Mouse (Mus musculus): ENCODE data around the gene Jup. TPM values are rescaled to one million over a fixed set of nuclear protein-coding genes. Genes with fewer than 3 reads are reported as not detected.

The Jup gene
- polyA plus RNA-seq, 1 experiment = 61.1 TPM

- Histone ChIP-seq H3K4me1 (ENCODE audit: control insufficient read depth, insufficient read depth, low read length) (peaks cover 6% of the 10 kb centered on the region; the same call in 1 of the 2 replicates), H3K27ac (ENCODE audit: insufficient read depth, low read length) (no peak overlapping the region), H3K4me3 (ENCODE audit: insufficient read depth, low read length) (no peak overlapping the region)
- no peak for TF ChIP-seq CTCF (IDR thresholded peaks at IDR 0.05; ENCODE audit: borderline replicate concordance, insufficient read depth, low read length)
- TF ChIP-seq POLR2A (IDR thresholded peaks at IDR 0.05; ENCODE audit: low read depth, low read length) = no peak
These were observed 11.4 kb upstream of the Jup start for GRCm38 (mm10) chr11:100408835-100409462.

- no peak for TF ChIP-seq POLR2A (IDR thresholded peaks at IDR 0.05; ENCODE audit: low read depth, low read length)
- TF ChIP-seq CTCF (IDR thresholded peaks at IDR 0.05; ENCODE audit: borderline replicate concordance, insufficient read depth, low read length) = peak; percentile 41; the same call in 1 of the 2 replicates
- H3K27ac ChIP-seq (ENCODE audit: insufficient read depth, low read length) = no peak overlapping the region
- peaks cover 6% of the 10 kb centered on the region; the same call in 1 of the 2 replicates for H3K4me1 ChIP-seq (ENCODE audit: control insufficient read depth, insufficient read depth, low read length)
- no peak overlapping the region for H3K4me3 ChIP-seq (ENCODE audit: insufficient read depth, low read length)
These were observed 10.7 kb upstream of the Jup start for GRCm38 (mm10) chr11:100408076-100408834.

- peaks cover 5% of the 10 kb centered on the region; the same call in 1 of the 2 replicates for H3K4me1 ChIP-seq (ENCODE audit: control insufficient read depth, insufficient read depth, low read length)
These were observed 9.6 kb upstream of the Jup start for GRCm38 (mm10) chr11:100406995-100407705.

GRCm38 (mm10) chr11:100406273-100406672 lies 8.7 kb upstream of the Jup start:
- H3K4me1 ChIP-seq (ENCODE audit: control insufficient read depth, insufficient read depth, low read length) = no peaks in the 10 kb centered on the region; the same call in 1 of the 2 replicates
- TF ChIP-seq CTCF (IDR thresholded peaks at IDR 0.05; ENCODE audit: borderline replicate concordance, insufficient read depth, low read length) (no peak), POLR2A (IDR thresholded peaks at IDR 0.05; ENCODE audit: low read depth, low read length) (peak; percentile 51; the same call in 1 of the 2 replicates)
- no peak overlapping the region for H3K4me3 ChIP-seq (ENCODE audit: insufficient read depth, low read length)
- H3K27ac ChIP-seq (ENCODE audit: insufficient read depth, low read length) = no peak overlapping the region

More at GRCm38 (mm10) chr11:100406995-100407705, 9.6 kb upstream of the Jup start:
- no peak overlapping the region for H3K27ac ChIP-seq (ENCODE audit: insufficient read depth, low read length)
- H3K4me3 ChIP-seq (ENCODE audit: insufficient read depth, low read length) = no peak overlapping the region
- peak; percentile 34 for TF ChIP-seq POLR2A (IDR thresholded peaks at IDR 0.05; ENCODE audit: low read depth, low read length)
- TF ChIP-seq CTCF (IDR thresholded peaks at IDR 0.05; ENCODE audit: borderline replicate concordance, insufficient read depth, low read length) = no peak

GRCm38 (mm10) chr11:100404456-100405074 lies 7.0 kb upstream of the Jup start:
- no peak for TF ChIP-seq POLR2A (IDR thresholded peaks at IDR 0.05; ENCODE audit: low read depth, low read length)
- TF ChIP-seq CTCF (IDR thresholded peaks at IDR 0.05; ENCODE audit: borderline replicate concordance, insufficient read depth, low read length) = no peak
- H3K27ac ChIP-seq (ENCODE audit: insufficient read depth, low read length) = no peak overlapping the region
- no peak overlapping the region for H3K4me3 ChIP-seq (ENCODE audit: insufficient read depth, low read length)
- no peaks in the 10 kb centered on the region for H3K4me1 ChIP-seq (ENCODE audit: control insufficient read depth, insufficient read depth, low read length)

- Histone ChIP-seq H3K4me3 (ENCODE audit: insufficient read depth, low read length) (no peak overlapping the region), H3K27ac (ENCODE audit: insufficient read depth, low read length) (no peak overlapping the region), H3K4me1 (ENCODE audit: control insufficient read depth, insufficient read depth, low read length) (no peaks in the 10 kb centered on the region)
- TF ChIP-seq CTCF (IDR thresholded peaks at IDR 0.05; ENCODE audit: borderline replicate concordance, insufficient read depth, low read length) = no peak
- no peak for TF ChIP-seq POLR2A (IDR thresholded peaks at IDR 0.05; ENCODE audit: low read depth, low read length)
These were observed 6.0 kb upstream of the Jup start for GRCm38 (mm10) chr11:100403445-100404134.

- no peak for TF ChIP-seq POLR2A (IDR thresholded peaks at IDR 0.05; ENCODE audit: low read depth, low read length)
- Histone ChIP-seq H3K4me3 (ENCODE audit: insufficient read depth, low read length) (no peak overlapping the region), H3K4me1 (ENCODE audit: control insufficient read depth, insufficient read depth, low read length) (no peaks in the 10 kb centered on the region), H3K27ac (ENCODE audit: insufficient read depth, low read length) (no peak overlapping the region)
These were observed 5.1 kb upstream of the Jup start for GRCm38 (mm10) chr11:100402682-100403081.

GRCm38 (mm10) chr11:100402240-100402639 lies 4.7 kb upstream of the Jup start:
- Histone ChIP-seq H3K27ac (ENCODE audit: insufficient read depth, low read length) (no peak overlapping the region), H3K4me3 (ENCODE audit: insufficient read depth, low read length) (no peak overlapping the region), H3K4me1 (ENCODE audit: control insufficient read depth, insufficient read depth, low read length) (no peaks in the 10 kb centered on the region)
- TF ChIP-seq CTCF (IDR thresholded peaks at IDR 0.05; ENCODE audit: borderline replicate concordance, insufficient read depth, low read length) (no peak), POLR2A (IDR thresholded peaks at IDR 0.05; ENCODE audit: low read depth, low read length) (no peak)

GRCm38 (mm10) chr11:100400842-100401241 lies 3.3 kb upstream of the Jup start:
- no peak for TF ChIP-seq CTCF (IDR thresholded peaks at IDR 0.05; ENCODE audit: borderline replicate concordance, insufficient read depth, low read length)
- TF ChIP-seq POLR2A (IDR thresholded peaks at IDR 0.05; ENCODE audit: low read depth, low read length) = no peak
- Histone ChIP-seq H3K27ac (ENCODE audit: insufficient read depth, low read length) (no peak overlapping the region), H3K4me1 (ENCODE audit: control insufficient read depth, insufficient read depth, low read length) (no peaks in the 10 kb centered on the region), H3K4me3 (ENCODE audit: insufficient read depth, low read length) (no peak overlapping the region)
